Mouse (Mus musculus) thymus, adult 2 months (tissue): Measurements from ENCODE around the gene Sim2.

ENCODE experiments used
- CTCF ChIP-seq: fragments of 200-500 bp; IDR thresholded peaks from 2 replicates; pipeline ENCODE4 v1.5.1; 2012; ENCODE audit warnings: mild to moderate bottlenecking, control low read depth, low read length, moderate library complexity, borderline replicate concordance; ENCODE audit not compliant: control insufficient read depth, poor library complexity, insufficient read depth; ENCODE audit errors: extremely low read depth
- POLR2A ChIP-seq: fragments of 200-500 bp; IDR thresholded peaks from 2 replicates; pipeline ENCODE4 v1.6.1; 2012; ENCODE audit warnings: mild to moderate bottlenecking, low read length, control low read depth, moderate library complexity; ENCODE audit not compliant: control insufficient read depth, poor library complexity, insufficient read depth; ENCODE audit errors: extremely low read depth

DNA sequence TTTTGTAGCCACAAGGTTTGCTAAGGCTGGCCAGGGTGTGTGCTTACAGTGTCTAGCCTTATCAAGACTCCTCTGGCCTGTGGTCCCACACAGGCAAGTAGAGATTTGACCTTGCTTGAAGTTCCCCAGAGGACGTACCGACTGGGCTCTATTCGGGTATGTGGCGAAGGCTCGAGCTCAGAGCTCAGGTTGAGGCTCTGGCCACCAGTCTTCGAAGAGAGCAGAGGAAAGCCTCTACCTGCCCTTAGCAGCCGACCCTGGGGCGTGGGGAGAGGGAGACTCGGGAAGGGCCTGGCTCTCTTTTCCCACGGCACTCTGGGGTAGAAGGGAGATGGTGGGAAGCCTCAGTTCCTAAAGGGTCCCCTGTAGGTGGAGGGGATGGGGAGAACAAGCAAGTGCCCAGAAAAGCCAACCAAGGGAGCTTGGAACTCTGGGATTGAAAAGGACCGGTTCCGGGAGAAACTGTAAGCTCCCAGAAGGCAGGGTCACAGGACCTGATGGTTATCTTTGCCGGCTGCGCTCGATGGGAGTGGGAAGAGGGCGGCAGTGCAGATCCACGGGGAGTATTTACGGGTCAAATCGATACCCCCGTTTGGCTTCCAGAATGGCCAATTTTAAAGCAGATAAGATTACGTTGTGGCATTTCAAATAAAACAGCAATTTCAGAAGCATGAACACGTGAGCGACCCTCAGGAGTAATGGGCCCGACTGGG is 8.6 kb downstream of the Sim2 start:
- no peak for TF ChIP-seq CTCF
- no peak for TF ChIP-seq POLR2A
